Mouse (Mus musculus): ENCODE data around the gene B4galt2.

DNA sequence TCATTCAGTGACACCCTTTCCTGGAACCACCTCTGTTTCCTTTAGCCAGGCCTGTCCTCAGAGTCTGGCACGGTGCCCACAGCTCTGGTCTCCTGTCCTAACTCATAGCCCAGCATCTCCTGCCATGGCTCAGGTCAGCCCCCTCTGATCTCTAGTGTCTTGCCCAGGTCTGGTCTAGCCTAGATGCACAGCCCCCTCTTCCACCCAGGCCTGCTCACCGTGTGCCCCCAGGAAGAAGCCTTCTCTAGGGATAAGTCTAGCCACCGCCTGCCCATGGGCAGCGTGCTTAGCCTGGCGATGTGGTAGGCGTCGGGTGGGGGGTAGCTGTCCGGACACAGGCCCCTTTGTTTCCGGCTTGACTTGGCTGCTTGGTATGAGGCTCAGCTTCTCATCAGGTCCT lies 28.1 kb downstream of the B4galt2 start:
- TF ChIP-seq CTCF (IDR thresholded peaks at IDR 0.05; ENCODE audit: low read depth) = no peak
- no peak for TF ChIP-seq EP300 (optimal IDR thresholded peaks at IDR 0.05)
